Mouse (Mus musculus): ENCODE measurements around the gene Ttc17. TPM values are rescaled to one million over a fixed set of nuclear protein-coding genes. Genes with fewer than 3 reads are reported as not detected.

The Ttc17 gene
- polyA plus RNA-seq, 1 experiment from 2014 or later: 20.0 TPM

- Histone ChIP-seq H3K9ac (no peak overlapping the region), H3K36me3 (no peaks in the 10 kb centered on the region), H3K27ac (no peak overlapping the region), H3K4me1 (peaks cover 12% of the 10 kb centered on the region), H3K4me3 (no peak overlapping the region), H3K27me3 (peaks cover 6% of the 10 kb centered on the region; the same call in 1 of the 2 replicates), H3K9me3 (no peaks in the 10 kb centered on the region), H3K4me2 (replicated peaks) (no peak overlapping the region)
- ATAC-seq (ENCODE audit: low FRiP score, low read depth): no peak
- 72% methylated on average over 7 of the region's 7 CpGs for WGBS
These were observed 119.1 kb downstream of the Ttc17 start for GRCm38 (mm10) chr2:94287435-94287834.

GRCm38 (mm10) chr2:94283526-94283925 lies 123.0 kb downstream of the Ttc17 start:
- Histone ChIP-seq H3K4me3 (no peak overlapping the region), H3K36me3 (no peaks in the 10 kb centered on the region), H3K9ac (no peak overlapping the region), H3K4me2 (replicated peaks) (no peak overlapping the region), H3K27ac (no peak overlapping the region), H3K4me1 (no peaks in the 10 kb centered on the region), H3K9me3 (no peaks in the 10 kb centered on the region), H3K27me3 (peaks cover 29% of the 10 kb centered on the region)
- WGBS: 75% methylated on average over 6 of the region's 6 CpGs
- ATAC-seq (ENCODE audit: low FRiP score, low read depth): no peak

DNA sequence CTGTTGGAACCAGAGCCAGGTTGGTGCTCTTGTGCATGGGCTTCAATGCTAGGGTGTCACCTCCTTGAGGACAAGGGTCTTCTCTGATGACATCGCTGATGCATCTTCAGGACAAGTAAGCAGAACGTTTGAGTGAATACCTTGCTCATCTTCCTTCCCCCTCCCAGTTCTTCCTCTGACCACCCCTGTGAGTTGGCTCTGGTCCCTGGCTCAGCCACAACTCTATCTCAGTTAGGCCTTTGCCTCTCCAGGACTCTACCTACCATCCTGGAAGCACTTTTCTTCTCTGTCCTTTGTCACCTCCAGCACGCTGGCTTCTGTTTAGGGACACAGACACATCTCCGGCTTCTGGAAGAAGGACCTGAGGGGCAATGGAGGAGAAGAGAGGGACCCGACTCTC lies 126.9 kb downstream of the Ttc17 start:
- ATAC-seq (ENCODE audit: low FRiP score, low read depth): no peak
- no peaks in the 10 kb centered on the region for H3K9me3 ChIP-seq
- H3K27me3 ChIP-seq: peaks cover 47% of the 10 kb centered on the region
- no peak overlapping the region for H3K4me3 ChIP-seq
- no peak overlapping the region for H3K27ac ChIP-seq
- no peak overlapping the region for H3K9ac ChIP-seq
- 78% methylated on average over 5 of the region's 5 CpGs for WGBS
- H3K4me2 ChIP-seq (replicated peaks): no peak overlapping the region
- no peaks in the 10 kb centered on the region for H3K36me3 ChIP-seq
- no peaks in the 10 kb centered on the region for H3K4me1 ChIP-seq

- Histone ChIP-seq H3K36me3 (no peaks in the 10 kb centered on the region), H3K4me3 (no peak overlapping the region), H3K27me3 (peaks cover 76% of the 10 kb centered on the region), H3K27ac (no peak overlapping the region), H3K4me1 (peaks cover 6% of the 10 kb centered on the region), H3K9me3 (no peaks in the 10 kb centered on the region), H3K9ac (no peak overlapping the region), H3K4me2 (replicated peaks) (no peak overlapping the region)
- ATAC-seq (ENCODE audit: low FRiP score, low read depth): no peak
- 78% methylated on average over 4 of the region's 4 CpGs for WGBS
These were observed 130.4 kb downstream of the Ttc17 start for GRCm38 (mm10) chr2:94276103-94276502.

- Histone ChIP-seq H3K4me3 (no peak overlapping the region), H3K4me2 (replicated peaks) (no peak overlapping the region), H3K4me1 (peaks cover 6% of the 10 kb centered on the region), H3K27me3 (peaks cover 72% of the 10 kb centered on the region), H3K9me3 (no peaks in the 10 kb centered on the region), H3K9ac (no peak overlapping the region), H3K36me3 (no peaks in the 10 kb centered on the region), H3K27ac (no peak overlapping the region)
- ATAC-seq (ENCODE audit: low FRiP score, low read depth): no peak
- WGBS: 63% methylated on average over 3 of the region's 3 CpGs
These were observed 130.8 kb downstream of the Ttc17 start for GRCm38 (mm10) chr2:94275658-94276057.

- peaks cover 60% of the 10 kb centered on the region for H3K27me3 ChIP-seq
- H3K4me1 ChIP-seq: peaks cover 6% of the 10 kb centered on the region
- H3K4me3 ChIP-seq: peak overlapping the region; percentile 59
- WGBS: under 1% methylated on average over 62 of the region's 72 CpGs
- no peak overlapping the region for H3K27ac ChIP-seq
- H3K4me2 ChIP-seq (replicated peaks): peak overlapping the region; percentile 95
- no peaks in the 10 kb centered on the region for H3K36me3 ChIP-seq
- H3K9ac ChIP-seq: peak overlapping the region; percentile 78
- H3K9me3 ChIP-seq: no peaks in the 10 kb centered on the region
- ATAC-seq (ENCODE audit: low FRiP score, low read depth): peak; percentile 87
These were observed 133.1 kb downstream of the Ttc17 start for GRCm38 (mm10) chr2:94273154-94274021.

GRCm38 (mm10) chr2:94271176-94271575 lies 135.3 kb downstream of the Ttc17 start:
- WGBS: 91% methylated on average over 10 of the region's 10 CpGs
- ATAC-seq (ENCODE audit: low FRiP score, low read depth): no peak
- Histone ChIP-seq H3K4me3 (no peak overlapping the region), H3K36me3 (no peaks in the 10 kb centered on the region), H3K4me1 (peaks cover 9% of the 10 kb centered on the region), H3K9ac (no peak overlapping the region), H3K27me3 (peaks cover 75% of the 10 kb centered on the region), H3K4me2 (replicated peaks) (no peak overlapping the region), H3K9me3 (no peaks in the 10 kb centered on the region), H3K27ac (no peak overlapping the region)

DNA sequence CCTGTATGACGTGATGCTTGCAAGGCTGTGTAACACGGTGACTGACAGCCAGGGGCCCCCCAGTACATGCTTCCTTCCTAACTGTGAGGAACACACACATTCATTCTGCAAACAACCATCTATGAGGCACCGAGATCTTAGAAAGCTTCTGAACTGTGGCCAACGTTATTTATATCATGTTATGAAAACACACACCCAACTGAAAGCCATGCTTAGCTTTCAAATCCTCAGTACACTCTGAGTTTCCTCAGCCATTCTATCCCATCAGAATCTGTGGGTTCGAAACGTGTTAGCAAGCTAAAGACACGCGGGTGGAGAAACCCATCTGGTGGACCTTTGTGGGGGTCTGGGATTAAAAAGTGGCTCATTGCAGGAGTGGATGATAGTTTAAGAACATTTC lies 137.7 kb downstream of the Ttc17 start:
- Histone ChIP-seq H3K9me3 (no peaks in the 10 kb centered on the region), H3K27ac (no peak overlapping the region), H3K4me3 (no peak overlapping the region), H3K4me1 (peaks cover 27% of the 10 kb centered on the region), H3K27me3 (peaks cover 66% of the 10 kb centered on the region), H3K9ac (no peak overlapping the region), H3K4me2 (replicated peaks) (no peak overlapping the region), H3K36me3 (no peaks in the 10 kb centered on the region)
- 83% methylated on average over 8 of the region's 8 CpGs for WGBS
- ATAC-seq (ENCODE audit: low FRiP score, low read depth): no peak

- H3K4me2 ChIP-seq (replicated peaks): no peak overlapping the region
- no peaks in the 10 kb centered on the region for H3K36me3 ChIP-seq
- H3K4me1 ChIP-seq: peaks cover 32% of the 10 kb centered on the region
- H3K27ac ChIP-seq: no peak overlapping the region
- H3K9me3 ChIP-seq: no peaks in the 10 kb centered on the region
- no peak overlapping the region for H3K9ac ChIP-seq
- ATAC-seq (ENCODE audit: low FRiP score, low read depth): no peak
- H3K4me3 ChIP-seq: no peak overlapping the region
- peaks cover 65% of the 10 kb centered on the region for H3K27me3 ChIP-seq
- 29% methylated on average over 4 of the region's 4 CpGs for WGBS
These were observed 139.2 kb downstream of the Ttc17 start for GRCm38 (mm10) chr2:94267213-94267850.

- no peak for ATAC-seq (ENCODE audit: low FRiP score, low read depth)
- 21% methylated on average over 7 of the region's 7 CpGs for WGBS
- Histone ChIP-seq H3K27ac (no peak overlapping the region), H3K36me3 (no peaks in the 10 kb centered on the region), H3K9ac (no peak overlapping the region), H3K27me3 (peaks cover 63% of the 10 kb centered on the region), H3K9me3 (no peaks in the 10 kb centered on the region), H3K4me1 (peaks cover 32% of the 10 kb centered on the region), H3K4me2 (replicated peaks) (no peak overlapping the region), H3K4me3 (no peak overlapping the region)
These were observed 139.9 kb downstream of the Ttc17 start for GRCm38 (mm10) chr2:94266381-94267160.

- peaks cover 32% of the 10 kb centered on the region for H3K4me1 ChIP-seq
- peak overlapping the region; percentile 38 for H3K4me3 ChIP-seq
- H3K9ac ChIP-seq: no peak overlapping the region
- H3K36me3 ChIP-seq: no peaks in the 10 kb centered on the region
- 9% methylated on average over 16 of the region's 16 CpGs for WGBS
- peaks cover 66% of the 10 kb centered on the region for H3K27me3 ChIP-seq
- H3K27ac ChIP-seq: no peak overlapping the region
- no peaks in the 10 kb centered on the region for H3K9me3 ChIP-seq
- peak; percentile 58 for ATAC-seq (ENCODE audit: low FRiP score, low read depth)
- H3K4me2 ChIP-seq (replicated peaks): peak overlapping the region; percentile 70
These were observed 141.0 kb downstream of the Ttc17 start for GRCm38 (mm10) chr2:94265221-94266191.

Data from limb, embryonic 13.5 days (tissue).